Mouse (Mus musculus): Measurements from ENCODE around the gene Tfeb.

Tfeb gene

DNA sequence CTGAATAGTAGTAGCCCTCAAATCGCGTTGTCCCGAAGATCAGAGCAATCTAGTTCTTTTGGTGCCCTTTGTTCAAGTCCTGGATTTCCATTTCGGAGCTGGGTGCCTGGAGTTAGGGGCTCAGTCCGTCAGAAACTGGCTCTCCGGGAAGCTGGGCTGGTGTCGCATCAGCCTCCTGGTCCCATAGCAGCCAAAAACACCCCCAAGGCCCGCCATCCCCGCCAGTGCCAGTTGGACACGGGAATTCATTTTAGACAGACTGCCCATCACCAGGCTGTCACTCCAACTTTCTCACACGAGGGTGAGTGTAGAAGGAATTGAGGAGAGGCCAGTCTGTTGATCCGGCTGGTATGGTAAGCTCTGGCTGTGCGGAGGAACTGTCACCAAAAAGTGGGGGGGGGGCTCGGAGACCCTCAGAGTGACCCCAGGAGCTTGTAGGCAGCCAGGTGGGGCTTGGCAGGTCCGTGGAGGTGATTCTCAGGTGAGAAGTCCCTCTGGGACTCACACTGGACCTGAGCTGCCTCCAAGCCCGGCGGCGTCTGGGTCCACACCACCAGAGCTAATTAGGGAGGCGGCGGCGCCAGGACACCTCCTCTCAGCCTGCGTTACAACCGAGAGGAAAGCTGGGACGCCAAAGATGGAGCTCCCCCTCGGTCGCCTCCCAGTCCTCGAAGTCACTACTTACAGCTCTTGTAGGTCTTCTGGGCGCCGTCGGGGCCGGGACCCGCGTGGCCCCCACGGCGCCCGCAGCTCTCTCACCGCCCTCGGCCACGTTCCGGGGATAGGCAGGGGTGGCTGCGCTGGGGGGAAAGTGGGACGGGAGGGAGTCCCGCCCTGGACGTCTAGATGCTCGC, 97.0 kb downstream of the Tfeb start:
- peak; percentile 18 for DNase-seq

- peak; percentile 34 for DNase-seq
Observed at GRCm38 (mm10) chr17:47834482-47834767, 97.6 kb downstream of the Tfeb start, which contains the start of gene Mdfi. Gene Mdfi (minus strand): TSS chr17:47834691.

DNA sequence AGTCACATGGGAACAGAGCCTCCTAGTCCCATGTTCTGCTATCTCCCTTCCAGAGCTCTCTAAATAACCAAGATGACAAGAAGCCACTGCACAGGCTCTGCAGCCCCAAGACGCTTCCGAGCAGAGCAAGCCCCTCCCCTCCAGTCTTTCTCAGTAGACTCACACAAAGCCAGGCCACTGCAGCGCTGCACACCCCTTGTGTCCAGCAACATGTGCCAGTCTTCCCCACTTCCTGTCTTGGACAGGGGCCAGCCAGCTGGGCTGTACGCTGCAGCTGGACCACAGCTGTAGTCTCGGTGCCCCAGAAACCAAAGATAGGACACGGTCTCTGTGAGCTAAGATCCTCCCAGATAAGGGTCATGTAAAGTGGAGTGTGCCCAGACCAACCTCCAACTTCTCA, 101.0 kb downstream of the Tfeb start:
- peak; percentile 50 for DNase-seq

- DNase-seq: no peak
Observed at GRCm38 (mm10) chr17:47841521-47841920, 104.7 kb downstream of the Tfeb start.

Data from lung, postnatal 14 days (tissue).